Comparison of ENCODE assay signal across 28 mouse cellular contexts in the genomic region with DNA sequence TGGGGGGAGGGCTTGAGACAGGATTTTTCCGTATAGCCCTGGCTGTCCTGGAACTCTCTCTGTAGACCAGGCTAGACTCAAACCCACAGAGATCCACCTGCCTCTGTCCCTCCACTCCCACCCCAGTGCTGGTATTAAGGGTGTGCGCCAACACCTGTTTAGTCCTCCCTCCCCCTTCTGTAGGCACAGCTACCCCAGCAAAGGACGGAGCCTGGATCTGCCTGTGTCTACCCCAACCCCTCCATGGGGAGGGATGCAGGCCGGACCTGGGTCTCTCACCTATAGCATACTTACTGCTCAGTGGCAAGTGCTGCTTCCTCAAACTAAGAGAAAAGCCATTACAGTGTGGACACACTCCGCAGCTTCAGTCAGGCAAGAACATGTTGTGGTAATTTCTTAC. TPM values are rescaled to one million over a fixed set of nuclear protein-coding genes. Genes with fewer than 3 reads are reported as not detected.
DNase-seq lines count a peak whose midpoint lies in the region; ATAC-seq lines count a peak whose summit lies in the region.
"Had no signal": no experiment of that assay in that cellular context is flagged by ENCODE, and none has a peak within 500 bp of the region (broad histone marks: within the 10 kb centered on the region; RNA-seq: fewer than 3 reads in every experiment).

No protein-coding gene starts in this region.

- no peak overlapping the region for H3K4me2 ChIP-seq in heart, embryonic 11.5 days
- H3K4me2 ChIP-seq: embryonic facial prominence, embryonic 12.5 days; embryonic facial prominence, embryonic 15.5 days; heart, embryonic 12.5 days; heart, embryonic 15.5 days; hindbrain, embryonic 13.5 days; intestine, embryonic 15.5 days had no signal

- H3K27me3 ChIP-seq in heart, embryonic 11.5 days (ENCODE audit: control insufficient read depth, insufficient read depth, low read length) = no peaks in the 10 kb centered on the region
- H3K27me3 ChIP-seq: embryonic facial prominence, embryonic 12.5 days; embryonic facial prominence, embryonic 15.5 days; heart, embryonic 12.5 days; heart, embryonic 15.5 days; hindbrain, embryonic 13.5 days; intestine, embryonic 15.5 days had no signal

- 83% methylated on average over 5 of the region's 5 CpGs for WGBS in heart, embryonic 11.5 days (ENCODE audit: insufficient replicate concordance)

- peaks cover 23% of the 10 kb centered on the region for H3K4me1 ChIP-seq in heart, embryonic 11.5 days (ENCODE audit: control insufficient read depth, insufficient read depth, low read length)

- no peak overlapping the region for H3K9ac ChIP-seq in heart, embryonic 11.5 days (ENCODE audit: low read depth, low read length)
- H3K9ac ChIP-seq: embryonic facial prominence, embryonic 12.5 days; embryonic facial prominence, embryonic 15.5 days; forebrain, postnatal 0 days; heart, embryonic 12.5 days; heart, embryonic 15.5 days; hindbrain, embryonic 13.5 days; intestine, embryonic 15.5 days had no signal

- DNase-seq in heart, adult 11 months = peak; percentile 89
- DNase-seq in MEL-GATA-1-ER (ENCODE audit: extremely low read depth, low read depth) = peak; percentile 12
- no peak for DNase-seq in frontal cortex, adult 2 months (ENCODE audit: extremely low spot score in 1 of 2, low spot score in 1 of 2)
- no peak for DNase-seq in neural tube, embryonic 10.5 days (ENCODE audit: extremely low spot score, low spot score)
- DNase-seq: adrenal gland, adult 8-10 months; adrenal gland, postnatal 25 days; cerebellum, adult 18-20 months; cerebellum, postnatal 10 days; forebrain, postnatal 0 days; gastrocnemius, postnatal 25 days; heart, adult 2 months; heart, postnatal 10 days; heart, postnatal 36 days had no signal

- no peaks in the 10 kb centered on the region for H3K36me3 ChIP-seq in heart, embryonic 11.5 days (ENCODE audit: control insufficient read depth, insufficient read depth, low read length)
- H3K36me3 ChIP-seq: embryonic facial prominence, embryonic 12.5 days; embryonic facial prominence, embryonic 15.5 days; heart, embryonic 12.5 days; heart, embryonic 15.5 days; hindbrain, embryonic 10.5 days; hindbrain, embryonic 13.5 days; intestine, embryonic 15.5 days had no signal

- no peaks in the 10 kb centered on the region for H3K9me3 ChIP-seq in heart, embryonic 11.5 days (replicated peaks; ENCODE audit: control insufficient read depth, low read length)
- H3K9me3 ChIP-seq: embryonic facial prominence, embryonic 12.5 days; embryonic facial prominence, embryonic 15.5 days; heart, embryonic 12.5 days; heart, embryonic 15.5 days; hindbrain, embryonic 10.5 days; hindbrain, embryonic 13.5 days; intestine, embryonic 15.5 days had no signal

- H3K27ac ChIP-seq in heart, embryonic 11.5 days (ENCODE audit: low read depth, low read length) = no peak overlapping the region
- H3K27ac ChIP-seq: embryonic facial prominence, embryonic 12.5 days; embryonic facial prominence, embryonic 15.5 days; heart, adult 2 months; hindbrain, embryonic 10.5 days; hindbrain, embryonic 13.5 days; intestine, embryonic 15.5 days had no signal

- no peak for ATAC-seq in heart, embryonic 11.5 days (replicated peaks; ENCODE audit: insufficient number of reproducible peaks, low FRiP score, low TSS enrichment)
- ATAC-seq in common myeloid progenitor, adult 5-6 weeks (replicated peaks; ENCODE audit: low read depth, poor library complexity, severe bottlenecking) = peak; percentile 43; the same call in 1 of the 2 replicates
- ATAC-seq: activated CD4-positive, CD25-positive, alpha-beta regulatory T cell, adult 4 months; CD4-positive, CD25-positive, alpha-beta regulatory T cell, adult 4 months; forebrain, embryonic 14.5 days; forebrain, postnatal 0 days; hindbrain, embryonic 16.5 days; intestine, embryonic 15.5 days had no signal

- H3K4me3 ChIP-seq in heart, embryonic 11.5 days (ENCODE audit: low read depth, low read length) = no peak overlapping the region
- H3K4me3 ChIP-seq: embryonic facial prominence, embryonic 12.5 days; embryonic facial prominence, embryonic 15.5 days; heart, adult 2 months; heart, embryonic 12.5 days; heart, embryonic 15.5 days; hindbrain, embryonic 10.5 days; hindbrain, embryonic 13.5 days; intestine, embryonic 15.5 days had no signal

RNA-seq across cellular contexts. Expression of gene Ninj1, which starts 7.0 kb away (rescaled TPM):
- 59.1 and 60.6 TPM in 2 replicates for polyA plus RNA-seq in heart, embryonic 11.5 days (2014; fragmentation: Nextera tagmentation; extraction: Ambion mirVana)
- 29.3 and 42.7 TPM in 2 replicates for total RNA-seq in common myeloid progenitor, adult 5-6 weeks (2017)
- 56.2 and 61.8 TPM in 2 replicates for polyA plus RNA-seq in frontal cortex, adult 2 months (2012; rRNA removed)

RNA-seq across cellular contexts. Expression of gene Wnk2, which starts 32.5 kb away (rescaled TPM):
- 0.99 and 1.6 TPM in 2 replicates for polyA plus RNA-seq in heart, embryonic 11.5 days (2014; fragmentation: Nextera tagmentation; extraction: Ambion mirVana)
- not detected in 2 replicates for total RNA-seq in common myeloid progenitor, adult 5-6 weeks (2017)
- 64.8 and 67.4 TPM in 2 replicates for polyA plus RNA-seq in frontal cortex, adult 2 months (2012; rRNA removed)
- total RNA-seq: MEL had no signal
- polyA plus RNA-seq: activated CD4-positive, CD25-positive, alpha-beta regulatory T cell, adult 4 months; C2C12; CD4-positive, CD25-positive, alpha-beta regulatory T cell, adult 4 months had no signal

RNA-seq across cellular contexts. Expression of gene Card19, which starts 35.6 kb away (rescaled TPM):
- polyA plus RNA-seq in heart, embryonic 11.5 days (2014; fragmentation: Nextera tagmentation; extraction: Ambion mirVana) = 71.9 and 73.7 TPM in 2 replicates
- 11.0 and 19.1 TPM in 2 replicates for total RNA-seq in common myeloid progenitor, adult 5-6 weeks (2017)
- 30.4 and 33.8 TPM in 2 replicates for polyA plus RNA-seq in frontal cortex, adult 2 months (2012; rRNA removed)

Comparison
In these comparisons a context has a peak if more than half of its experiments do, and no peak if none do; other contexts are left out.
1. DNase-seq: peak in heart, adult 11 months (single experiment) and MEL-GATA-1-ER (single experiment); none in frontal cortex, adult 2 months (0 of 2) and neural tube, embryonic 10.5 days (single experiment).
2. RNA of gene Wnk2, which starts 32.5 kb away (polyA plus RNA-seq): 64.8 to 67.4 TPM in frontal cortex, adult 2 months; 0.99 to 1.6 TPM in heart, embryonic 11.5 days; every median in the first group is over 10 times any median in the second.